Mouse (Mus musculus): ENCODE data around the gene Ppp1r26. TPM values are rescaled to one million over a fixed set of nuclear protein-coding genes. Genes with fewer than 3 reads are reported as not detected.

Gene Ppp1r26
- polyA plus RNA-seq, 1 experiment from 2014 or later = 6.3 TPM

GRCm38 (mm10) chr2:28483861-28484260 lies 37.3 kb downstream of the Ppp1r26 start:
- WGBS = 74% methylated on average over 2 of the region's 2 CpGs
- Histone ChIP-seq H3K27ac (no peak overlapping the region), H3K9me3 (replicated peaks) (no peaks in the 10 kb centered on the region), H3K4me3 (no peak overlapping the region), H3K4me1 (peaks cover 7% of the 10 kb centered on the region; the same call in 1 of the 2 replicates), H3K36me3 (no peaks in the 10 kb centered on the region), H3K27me3 (ENCODE audit: low read depth, poor library complexity, severe bottlenecking) (no peaks in the 10 kb centered on the region)
- DNase-seq (ENCODE audit: low spot score) = no peak

GRCm38 (mm10) chr2:28494521-28494920 lies 47.9 kb downstream of the Ppp1r26 start:
- Histone ChIP-seq H3K27me3 (ENCODE audit: low read depth, poor library complexity, severe bottlenecking) (no peaks in the 10 kb centered on the region), H3K27ac (no peak overlapping the region), H3K9me3 (replicated peaks) (no peaks in the 10 kb centered on the region; the same call in 1 of the 2 replicates), H3K4me1 (no peaks in the 10 kb centered on the region), H3K36me3 (no peaks in the 10 kb centered on the region), H3K4me3 (no peak overlapping the region)
- WGBS = 90% methylated on average over 2 of the region's 2 CpGs
- no peak for DNase-seq (ENCODE audit: low spot score)

- 90% methylated on average over 14 of the region's 14 CpGs for WGBS
- Histone ChIP-seq H3K4me3 (no peak overlapping the region), H3K4me1 (no peaks in the 10 kb centered on the region), H3K27me3 (ENCODE audit: low read depth, poor library complexity, severe bottlenecking) (no peaks in the 10 kb centered on the region), H3K36me3 (no peaks in the 10 kb centered on the region), H3K27ac (no peak overlapping the region), H3K9me3 (replicated peaks) (no peaks in the 10 kb centered on the region; the same call in 1 of the 2 replicates)
- DNase-seq (ENCODE audit: low spot score) = no peak
Measured at GRCm38 (mm10) chr2:28495207-28495756, 48.7 kb downstream of the Ppp1r26 start.

DNA sequence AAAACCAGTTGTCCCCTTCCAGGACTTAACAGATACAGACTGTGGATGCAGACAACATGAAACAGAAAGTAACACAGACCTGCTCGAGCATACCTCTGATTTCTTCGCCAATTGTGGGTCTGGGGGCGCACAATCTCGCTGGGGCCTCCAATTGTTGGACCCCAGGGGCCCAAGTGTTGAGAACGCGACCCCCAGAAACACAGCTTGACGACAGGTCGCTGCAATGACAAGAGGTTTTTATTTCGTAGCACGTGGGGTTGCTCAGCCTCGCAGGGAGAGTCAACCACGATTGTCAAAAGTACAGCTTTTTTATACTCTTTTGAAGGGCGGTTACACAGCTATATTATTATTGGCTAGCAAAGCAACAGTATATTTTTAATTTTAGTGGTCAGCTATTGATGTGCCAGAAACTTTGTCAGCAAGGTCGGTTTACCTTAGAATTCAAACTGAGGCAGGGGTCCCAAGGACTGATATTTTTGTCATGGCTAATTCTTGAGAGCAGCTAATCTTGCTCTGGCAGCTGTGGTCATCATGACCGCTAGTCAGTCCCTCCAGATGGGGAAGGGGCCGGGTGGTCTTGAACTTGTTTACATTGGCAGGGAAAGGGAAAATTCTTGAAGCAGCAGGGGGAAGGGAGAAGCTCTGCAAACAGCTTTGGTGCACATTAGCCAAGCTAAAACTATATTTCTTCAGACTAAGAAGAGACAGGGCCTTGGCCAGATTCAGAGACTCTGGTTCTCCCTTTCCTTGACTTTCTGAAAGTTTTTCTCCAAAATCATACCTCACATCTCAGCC lies 49.4 kb downstream of the Ppp1r26 start:
- Histone ChIP-seq H3K4me1 (no peaks in the 10 kb centered on the region), H3K27me3 (ENCODE audit: low read depth, poor library complexity, severe bottlenecking) (no peaks in the 10 kb centered on the region), H3K4me3 (no peak overlapping the region), H3K9me3 (replicated peaks) (no peaks in the 10 kb centered on the region; the same call in 1 of the 2 replicates), H3K27ac (no peak overlapping the region), H3K36me3 (no peaks in the 10 kb centered on the region)
- no peak for DNase-seq (ENCODE audit: low spot score)
- WGBS = 89% methylated on average over 16 of the region's 16 CpGs

DNA sequence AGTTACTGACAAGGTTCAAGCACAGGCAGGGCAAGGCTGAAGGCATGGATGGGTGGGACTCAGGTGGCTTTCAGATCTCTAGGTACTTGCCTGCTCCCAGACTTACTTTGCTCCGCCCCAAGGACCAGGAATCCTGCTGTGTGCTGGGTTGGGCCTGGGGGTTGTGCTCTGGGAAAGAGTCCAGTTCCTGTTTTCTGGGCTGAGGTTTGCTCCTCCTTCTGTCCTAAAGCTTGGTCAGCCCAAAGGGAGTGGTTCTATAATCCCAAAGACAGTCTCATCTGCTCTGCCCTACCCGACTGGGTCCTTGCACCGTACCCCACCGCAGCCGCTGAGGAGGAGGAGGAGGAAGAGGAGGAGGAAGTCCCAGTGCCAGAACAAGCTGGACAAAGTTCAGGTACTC lies 50.1 kb downstream of the Ppp1r26 start, which contains the start of gene Gbgt1:
Gene Gbgt1, plus strand, starts transcription at position 221 of the 400 bp plus-strand sequence.
- H3K36me3 ChIP-seq = no peaks in the 10 kb centered on the region
- no peaks in the 10 kb centered on the region; the same call in 1 of the 2 replicates for H3K9me3 ChIP-seq (replicated peaks)
- H3K27ac ChIP-seq = no peak within 1 kb of the TSS
- no peaks in the 10 kb centered on the region for H3K27me3 ChIP-seq (ENCODE audit: low read depth, poor library complexity, severe bottlenecking)
- no peak for DNase-seq (ENCODE audit: low spot score)
- H3K4me1 ChIP-seq = no peaks in the 10 kb centered on the region
- no peak within 1 kb of the TSS for H3K4me3 ChIP-seq
- 90% methylated on average over 5 of the region's 5 CpGs for WGBS

DNA sequence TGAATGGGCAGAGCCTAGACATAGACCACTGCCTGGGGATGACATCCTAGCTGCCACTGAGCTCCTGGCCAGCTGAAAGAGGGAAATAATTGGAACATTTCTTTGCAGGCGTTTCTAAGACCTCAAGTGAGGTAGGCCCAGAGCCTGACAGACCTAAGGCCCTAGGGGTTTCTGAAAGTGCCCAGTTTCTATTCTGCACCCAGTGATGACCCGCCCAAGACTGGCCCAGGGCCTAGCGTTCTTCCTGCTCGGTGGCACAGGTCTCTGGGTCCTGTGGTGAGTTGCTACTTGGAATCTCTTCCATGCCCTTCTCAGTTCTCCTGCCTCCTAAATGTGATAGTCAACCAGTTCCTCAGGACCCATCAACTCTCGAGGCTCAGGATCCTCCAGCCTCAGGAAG lies 51.0 kb downstream of the Ppp1r26 start:
- Histone ChIP-seq H3K4me1 (no peaks in the 10 kb centered on the region), H3K4me3 (no peak overlapping the region), H3K9me3 (replicated peaks) (no peaks in the 10 kb centered on the region; the same call in 1 of the 2 replicates), H3K36me3 (no peaks in the 10 kb centered on the region), H3K27ac (no peak overlapping the region), H3K27me3 (ENCODE audit: low read depth, poor library complexity, severe bottlenecking) (no peaks in the 10 kb centered on the region)
- 74% methylated on average over 5 of the region's 5 CpGs for WGBS
- no peak for DNase-seq (ENCODE audit: low spot score)

DNA sequence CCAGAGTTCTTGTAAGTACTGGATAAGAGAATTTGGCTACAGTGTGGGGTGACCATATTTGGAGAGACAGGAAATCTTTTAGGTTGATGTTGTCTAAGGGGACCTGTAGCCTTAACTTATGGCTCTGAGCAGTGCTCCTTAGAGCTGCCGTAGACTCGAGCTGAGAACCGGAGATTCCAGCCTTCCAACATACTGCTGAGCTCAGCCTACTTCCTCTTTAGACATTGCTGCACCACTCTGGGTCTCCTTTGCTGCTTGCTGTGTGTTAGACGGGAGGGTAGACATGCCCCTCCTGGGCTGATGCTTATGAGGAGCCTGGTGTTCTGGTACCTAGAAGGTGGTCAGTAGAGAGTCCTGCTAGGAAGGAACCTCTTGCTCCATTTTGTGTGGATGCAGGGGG lies 51.8 kb downstream of the Ppp1r26 start:
- no peak for DNase-seq (ENCODE audit: low spot score)
- 90% methylated on average over 4 of the region's 4 CpGs for WGBS
- no peak overlapping the region for H3K27ac ChIP-seq

DNA sequence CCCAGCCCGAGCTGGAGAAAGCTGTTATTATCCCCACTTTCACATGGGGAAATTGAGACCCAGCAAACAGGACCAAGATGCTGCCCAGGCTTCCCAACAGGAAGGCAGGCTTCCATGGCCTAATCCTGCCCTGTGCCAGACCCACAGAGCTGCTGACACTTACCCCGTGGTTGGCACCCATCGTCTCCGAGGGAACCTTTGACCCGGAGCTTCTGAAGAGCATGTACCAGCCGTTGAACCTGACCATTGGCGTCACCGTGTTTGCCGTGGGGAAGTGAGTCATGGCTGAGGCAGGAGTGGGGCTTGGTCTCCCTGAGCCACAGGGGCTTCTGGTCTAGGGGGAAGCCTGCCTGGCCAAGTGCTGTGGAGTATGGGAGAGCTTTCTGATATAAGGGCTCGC lies 56.4 kb downstream of the Ppp1r26 start:
- H3K4me3 ChIP-seq = no peak overlapping the region
- no peaks in the 10 kb centered on the region for H3K27me3 ChIP-seq (ENCODE audit: low read depth, poor library complexity, severe bottlenecking)
- H3K9me3 ChIP-seq (replicated peaks) = no peaks in the 10 kb centered on the region
- 84% methylated on average over 10 of the region's 10 CpGs for WGBS
- H3K27ac ChIP-seq = no peak overlapping the region
- H3K4me1 ChIP-seq = no peaks in the 10 kb centered on the region
- DNase-seq (ENCODE audit: low spot score) = no peak
- H3K36me3 ChIP-seq = no peaks in the 10 kb centered on the region

More for the DNA sequence above, 51.8 kb downstream of the Ppp1r26 start:
- H3K4me1 ChIP-seq = no peaks in the 10 kb centered on the region
- no peaks in the 10 kb centered on the region for H3K27me3 ChIP-seq (ENCODE audit: low read depth, poor library complexity, severe bottlenecking)
- no peaks in the 10 kb centered on the region for H3K36me3 ChIP-seq
- H3K4me3 ChIP-seq = no peak overlapping the region
- H3K9me3 ChIP-seq (replicated peaks) = no peaks in the 10 kb centered on the region; the same call in 1 of the 2 replicates

GRCm38 (mm10) chr2:28504676-28505075 lies 58.1 kb downstream of the Ppp1r26 start:
- WGBS = 89% methylated on average over 13 of the region's 13 CpGs
- no peak overlapping the region for H3K27ac ChIP-seq
- no peaks in the 10 kb centered on the region for H3K4me1 ChIP-seq
- H3K27me3 ChIP-seq (ENCODE audit: low read depth, poor library complexity, severe bottlenecking) = no peaks in the 10 kb centered on the region
- H3K4me3 ChIP-seq = no peak overlapping the region
- H3K36me3 ChIP-seq = no peaks in the 10 kb centered on the region
- DNase-seq (ENCODE audit: low spot score) = no peak
- no peaks in the 10 kb centered on the region for H3K9me3 ChIP-seq (replicated peaks)

Other genes with a start within 250 kb of the Ppp1r26 start
- gene 1700007K13Rik, start 19.5 kb downstream of the Ppp1r26 start, polyA plus RNA-seq (2016; fragmentation: Nextera tagmentation; extraction: Ambion mirVana) = 0.25 and 0.61 TPM in 2 replicates
- gene Mrps2, start 21.3 kb downstream of the Ppp1r26 start, polyA plus RNA-seq (2016; fragmentation: Nextera tagmentation; extraction: Ambion mirVana) = 70.3 and 75.9 TPM in 2 replicates
- not detected in 2 replicates for gene Gbgt1, start 50.1 kb downstream of the Ppp1r26 start, polyA plus RNA-seq (2016; fragmentation: Nextera tagmentation; extraction: Ambion mirVana)
- not detected in 2 replicates for gene Gm10134, start 59.3 kb downstream of the Ppp1r26 start, polyA plus RNA-seq (2016; fragmentation: Nextera tagmentation; extraction: Ambion mirVana)
- 46.7 and 58.9 TPM in 2 replicates for gene Ralgds, start 66.3 kb downstream of the Ppp1r26 start, polyA plus RNA-seq (2016; fragmentation: Nextera tagmentation; extraction: Ambion mirVana)
- not detected in 2 replicates for gene Cel, start 116.6 kb downstream of the Ppp1r26 start, polyA plus RNA-seq (2016; fragmentation: Nextera tagmentation; extraction: Ambion mirVana)
- 69.9 and 71.6 TPM in 2 replicates for gene Gtf3c5, start 137.0 kb downstream of the Ppp1r26 start, polyA plus RNA-seq (2016; fragmentation: Nextera tagmentation; extraction: Ambion mirVana)
- gene Gfi1b, start 175.2 kb downstream of the Ppp1r26 start, polyA plus RNA-seq (2016; fragmentation: Nextera tagmentation; extraction: Ambion mirVana) = 3.5 and 4.2 TPM in 2 replicates
- gene Tsc1, start 194.4 kb downstream of the Ppp1r26 start, polyA plus RNA-seq (2016; fragmentation: Nextera tagmentation; extraction: Ambion mirVana) = 24.2 and 26.9 TPM in 2 replicates

All from limb, embryonic 10.5 days (tissue).